Comparison of ENCODE assay signal across 8 mouse cellular contexts in the genomic region with DNA sequence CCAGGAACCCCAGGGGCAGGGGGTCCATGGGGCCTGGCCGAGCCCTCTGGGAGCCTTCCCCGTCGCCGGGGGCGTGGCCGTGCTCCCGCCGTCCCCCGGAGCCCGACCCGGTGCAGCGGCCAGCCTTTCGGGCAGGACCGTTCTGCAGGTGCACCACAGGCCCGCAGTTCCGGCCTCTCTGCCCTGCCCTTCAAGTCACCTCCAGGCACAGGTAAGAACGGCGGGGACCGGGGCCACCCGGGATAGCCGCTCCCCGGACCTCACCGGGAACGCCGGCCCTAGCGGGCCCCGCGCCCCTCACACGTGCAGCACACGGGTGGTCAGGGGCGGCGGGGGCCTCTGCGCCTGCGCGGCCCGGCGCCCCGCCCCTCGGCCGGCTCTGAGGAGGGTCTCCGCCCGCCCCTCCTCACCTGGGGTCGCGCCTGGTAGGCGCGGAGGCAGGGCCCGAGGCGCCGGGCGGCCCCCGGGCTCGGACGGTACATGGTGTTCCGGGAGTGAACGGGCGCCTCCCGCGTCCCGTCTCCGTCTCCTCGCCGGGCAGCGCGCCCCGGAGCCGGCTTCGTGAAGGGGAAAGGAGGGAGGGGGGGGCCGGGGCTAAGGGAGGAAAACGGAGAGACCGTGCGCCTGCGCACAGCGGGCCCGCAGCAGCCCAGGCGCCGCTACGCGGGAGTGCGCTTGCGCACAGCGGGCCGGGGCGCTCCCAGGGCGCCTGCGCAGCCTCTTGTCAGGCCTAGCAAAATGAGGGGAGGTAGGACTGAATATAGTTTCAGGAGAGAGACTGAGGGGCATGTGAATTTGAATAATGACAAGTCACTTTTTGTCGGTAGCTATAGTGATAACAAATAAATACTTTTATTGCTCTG. TPM values are rescaled to one million over a fixed set of nuclear protein-coding genes. Genes with fewer than 3 reads are reported as not detected.
DNase-seq lines count a peak whose midpoint lies in the region; ATAC-seq and TF ChIP-seq lines count a peak whose summit lies in the region.

A gene (minus strand): TSS at position 651 of the 863 bp plus-strand sequence.

- no peaks in the 10 kb centered on the region for H3K27me3 ChIP-seq in hindbrain, embryonic 11.5 days (ENCODE audit: control insufficient read depth, insufficient read depth, low read length)
- H3K27me3 ChIP-seq in lung, postnatal 0 days (replicated peaks; ENCODE audit: insufficient read depth, low read length): no peaks in the 10 kb centered on the region

- no peak for TF ChIP-seq EP300 in lung, postnatal 0 days (IDR thresholded peaks at IDR 0.05)

- peaks cover 3% of the 10 kb centered on the region; the same call in 1 of the 2 replicates for H3K4me1 ChIP-seq in hindbrain, embryonic 11.5 days (replicated peaks; ENCODE audit: control insufficient read depth, insufficient read depth, low read length)
- H3K4me1 ChIP-seq in lung, postnatal 0 days (ENCODE audit: insufficient read depth, low read depth, low read length): peaks cover 4% of the 10 kb centered on the region; the same call in 1 of the 2 replicates

- no peaks in the 10 kb centered on the region; the same call in 1 of the 2 replicates for H3K36me3 ChIP-seq in hindbrain, embryonic 11.5 days (ENCODE audit: control insufficient read depth, insufficient read depth, low read length)
- H3K36me3 ChIP-seq in lung, postnatal 0 days (ENCODE audit: insufficient read depth, low read length): peaks cover 13% of the 10 kb centered on the region

- peak within 1 kb of the TSS; percentile 94 for H3K27ac ChIP-seq in hindbrain, embryonic 11.5 days (ENCODE audit: low read depth, low read length)
- peak within 1 kb of the TSS; percentile 74 for H3K27ac ChIP-seq in lung, postnatal 0 days (ENCODE audit: low read length)

- WGBS in hindbrain, embryonic 11.5 days: under 1% methylated on average over 57 of the region's 86 CpGs
- WGBS in lung, postnatal 0 days: under 1% methylated on average over 76 of the region's 86 CpGs

- H3K4me3 ChIP-seq in hindbrain, embryonic 11.5 days (ENCODE audit: low read depth, low read length): peak within 1 kb of the TSS; percentile 78
- peak within 1 kb of the TSS; percentile 97 for H3K4me3 ChIP-seq in lung, postnatal 0 days (ENCODE audit: low read depth, low read length)

- no peak for TF ChIP-seq CTCF in lung, postnatal 0 days (IDR thresholded peaks at IDR 0.05)

- peak; percentile 98 for DNase-seq in NIH3T3 (ENCODE audit: low read depth)
- DNase-seq in cerebellum, postnatal 10 days: peak; percentile 93 to 96
- DNase-seq in frontal cortex, postnatal 10 days (ENCODE audit: low spot score in 2 of 2): peak; percentile 85 to 89
- peak; percentile 98 for DNase-seq in hindbrain, embryonic 11.5 days (ENCODE audit: low spot score)
- peak; percentile 92 for DNase-seq in layer of hippocampus, adult 9-11 months
- peak; percentile 97 for DNase-seq in lung, postnatal 0 days (ENCODE audit: low spot score)
- peak; percentile 79 for DNase-seq in ovary, postnatal 10 days (ENCODE audit: low spot score)
- peak; percentile 96 for DNase-seq in thymus, postnatal 0 days (ENCODE audit: low spot score)

- peak; percentile 95 for ATAC-seq in hindbrain, embryonic 11.5 days (ENCODE audit: low FRiP score)
- peak; percentile 96 for ATAC-seq in lung, postnatal 0 days

- peak within 1 kb of the TSS; percentile 84 for H3K9ac ChIP-seq in hindbrain, embryonic 11.5 days (ENCODE audit: low read depth, low read length)
- peak within 1 kb of the TSS; percentile 73 for H3K9ac ChIP-seq in lung, postnatal 0 days (replicated peaks; ENCODE audit: low read depth)

- H3K9me3 ChIP-seq in hindbrain, embryonic 11.5 days (ENCODE audit: control insufficient read depth, low read length): no peaks in the 10 kb centered on the region
- H3K9me3 ChIP-seq in lung, postnatal 0 days (ENCODE audit: low read length): no peaks in the 10 kb centered on the region

- H3K4me2 ChIP-seq in hindbrain, embryonic 11.5 days (replicated peaks; ENCODE audit: low read depth, low read length): peak within 1 kb of the TSS; percentile 99
- peak within 1 kb of the TSS; percentile 97 for H3K4me2 ChIP-seq in lung, postnatal 0 days (replicated peaks; ENCODE audit: low read depth, low read length)

RNA-seq across cellular contexts. Expression of the gene that starts here (rescaled TPM):
- 23.6 and 25.2 TPM in 2 replicates for polyA plus RNA-seq in hindbrain, embryonic 11.5 days (2014; fragmentation: Nextera tagmentation; extraction: Ambion mirVana)
- polyA plus RNA-seq in lung, postnatal 0 days (2015; fragmentation: Nextera tagmentation; extraction: Ambion mirVana): 15.9 and 18.5 TPM in 2 replicates
- 24.5 and 27.1 TPM in 2 replicates for polyA plus RNA-seq in thymus, postnatal 0 days (2015; fragmentation: Nextera tagmentation; extraction: Ambion mirVana)

Comparison
In these comparisons a context has a peak if more than half of its experiments do, and no peak if none do; other contexts are left out.
1. Peak in every context shown above with its lines: DNase-seq, ATAC-seq, H3K4me3 ChIP-seq and H3K27ac ChIP-seq.